Mouse (Mus musculus): ENCODE data around the gene Snx5. TPM values are rescaled to one million over a fixed set of nuclear protein-coding genes. Genes with fewer than 3 reads are reported as not detected.
A peak's percentile ranks its signal among the peaks of the same experiment; 100 is the strongest.

Gene Snx5
- polyA plus RNA-seq, 1 experiment from 2014 or later: 74.5 TPM

DNA sequence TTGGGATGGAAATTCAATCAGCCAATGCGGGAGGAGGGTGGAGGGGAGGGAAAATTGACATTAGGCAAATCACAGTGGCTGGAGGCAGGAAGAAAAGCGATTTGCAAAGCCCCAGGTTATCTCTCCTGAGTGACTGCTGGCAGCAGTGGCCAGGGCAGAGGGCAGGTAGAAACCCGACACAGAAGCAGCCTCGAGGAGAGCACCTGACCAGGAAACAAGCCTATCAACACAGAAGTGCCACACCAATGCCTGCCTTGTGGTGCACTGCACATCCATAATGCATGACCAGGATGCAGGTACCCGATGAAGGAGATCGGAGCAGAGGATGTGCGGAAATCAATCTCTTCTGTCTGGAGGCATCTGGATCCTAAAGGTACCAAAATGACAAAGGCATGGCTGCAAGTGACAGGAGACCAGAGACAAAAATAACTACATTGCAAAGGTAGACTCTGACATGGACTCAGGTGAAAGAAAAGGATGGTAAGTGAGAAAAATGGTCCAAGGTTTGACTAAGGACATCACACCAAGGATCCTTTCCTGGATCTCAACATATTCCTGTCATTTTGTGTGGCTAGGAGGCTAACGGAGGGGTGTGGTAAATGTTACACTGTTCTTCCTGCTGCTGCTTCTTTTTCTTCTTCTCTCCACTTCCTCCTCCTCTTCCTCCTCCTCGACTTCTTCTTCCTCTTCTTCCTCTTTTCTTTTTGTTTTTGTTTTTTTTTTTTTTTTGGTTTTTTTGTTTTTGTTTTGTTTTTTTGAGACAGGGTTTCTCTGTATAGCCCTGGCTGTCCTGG lies 33.7 kb downstream of the Snx5 start:
- H3K9me3 ChIP-seq (replicated peaks): no peaks in the 10 kb centered on the region
- no peak for ATAC-seq
- H3K27ac ChIP-seq: no peak overlapping the region
- H3K4me2 ChIP-seq: no peak overlapping the region
- 63% methylated on average over 9 of the region's 9 CpGs for WGBS
- H3K36me3 ChIP-seq (ENCODE audit: poor library complexity, severe bottlenecking): no peaks in the 10 kb centered on the region
- H3K9ac ChIP-seq: no peak overlapping the region
- H3K4me1 ChIP-seq: no peaks in the 10 kb centered on the region
- H3K4me3 ChIP-seq: no peak overlapping the region
- no peaks in the 10 kb centered on the region for H3K27me3 ChIP-seq

- Histone ChIP-seq H3K9me3 (replicated peaks) (no peaks in the 10 kb centered on the region), H3K27me3 (no peaks in the 10 kb centered on the region), H3K4me1 (no peaks in the 10 kb centered on the region), H3K4me2 (no peak overlapping the region), H3K27ac (no peak overlapping the region), H3K4me3 (no peak overlapping the region), H3K36me3 (ENCODE audit: poor library complexity, severe bottlenecking) (no peaks in the 10 kb centered on the region), H3K9ac (no peak overlapping the region)
- WGBS: 86% methylated on average over 3 of the region's 3 CpGs
- no peak for ATAC-seq
These were observed 34.9 kb downstream of the Snx5 start for GRCm38 (mm10) chr2:144235776-144236175.

DNA sequence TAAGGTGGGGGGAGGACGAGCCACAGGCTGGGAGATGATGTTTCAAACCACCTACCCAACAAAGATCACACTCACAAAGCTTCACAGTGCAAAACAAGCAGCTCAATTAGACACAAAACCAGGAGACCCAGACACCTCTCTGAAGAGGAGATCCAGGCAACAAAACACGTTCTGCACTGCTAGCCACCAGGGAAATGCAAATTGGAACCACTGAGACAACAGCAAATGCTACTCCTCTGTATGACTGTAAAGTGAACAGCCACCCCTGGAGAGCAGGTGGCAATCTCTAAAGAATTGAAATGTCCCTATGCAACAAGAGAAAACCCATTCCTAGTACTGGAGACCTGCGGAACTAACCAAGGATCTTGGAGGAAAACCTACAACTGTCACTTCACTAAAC lies 37.2 kb downstream of the Snx5 start:
- H3K27ac ChIP-seq: no peak overlapping the region
- no peak for ATAC-seq

DNA sequence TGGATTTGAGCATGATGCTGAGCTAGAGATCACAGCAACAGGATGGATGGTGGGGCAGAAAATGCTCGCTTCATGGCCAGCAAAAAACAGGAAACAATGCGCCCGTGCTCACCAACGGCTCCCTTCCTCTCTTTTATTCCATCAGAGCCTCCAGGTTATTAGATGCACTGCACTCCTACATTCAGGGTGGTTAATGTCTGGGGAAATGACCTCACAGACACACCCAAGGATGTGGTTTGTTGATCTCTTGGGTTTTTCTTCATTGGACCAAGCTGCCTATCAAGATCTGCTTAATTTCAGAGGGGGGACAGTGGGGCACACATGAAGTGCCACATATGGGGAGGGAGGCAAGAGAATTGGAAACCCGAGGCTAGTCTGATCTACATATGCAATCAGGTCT lies 39.6 kb downstream of the Snx5 start:
- Histone ChIP-seq H3K27me3 (no peaks in the 10 kb centered on the region), H3K4me3 (no peak overlapping the region), H3K4me1 (no peaks in the 10 kb centered on the region), H3K9ac (no peak overlapping the region), H3K9me3 (replicated peaks) (no peaks in the 10 kb centered on the region), H3K4me2 (no peak overlapping the region), H3K36me3 (ENCODE audit: poor library complexity, severe bottlenecking) (no peaks in the 10 kb centered on the region), H3K27ac (no peak overlapping the region)
- WGBS: 82% methylated on average over 5 of the region's 5 CpGs
- ATAC-seq: no peak

More for the DNA sequence above, 37.2 kb downstream of the Snx5 start:
- Histone ChIP-seq H3K4me3 (no peak overlapping the region), H3K9ac (no peak overlapping the region), H3K9me3 (replicated peaks) (no peaks in the 10 kb centered on the region), H3K4me2 (no peak overlapping the region), H3K27me3 (no peaks in the 10 kb centered on the region), H3K4me1 (no peaks in the 10 kb centered on the region), H3K36me3 (ENCODE audit: poor library complexity, severe bottlenecking) (no peaks in the 10 kb centered on the region)
- 61% methylated on average over 3 of the region's 3 CpGs for WGBS

DNA sequence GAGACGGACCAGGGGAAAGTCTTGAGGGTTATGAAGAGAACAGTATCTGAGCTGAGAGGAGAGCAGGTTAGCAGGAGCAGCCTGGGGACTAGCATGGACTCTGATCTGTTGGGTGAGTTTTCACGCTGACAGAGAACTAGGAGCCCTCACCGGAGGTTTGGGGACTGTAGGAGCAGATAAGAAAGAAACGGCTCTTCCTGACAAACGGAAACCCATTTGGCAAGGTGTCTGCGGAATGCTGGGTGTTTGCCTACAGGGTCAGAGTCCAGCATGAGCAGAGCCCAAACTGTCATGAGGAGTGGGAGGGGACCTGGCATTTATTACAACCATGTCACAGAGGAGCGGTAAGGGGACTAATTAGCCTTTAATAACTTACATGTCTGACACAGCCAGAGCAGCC lies 40.2 kb downstream of the Snx5 start:
- H3K27ac ChIP-seq: no peak overlapping the region
- 84% methylated on average over 7 of the region's 7 CpGs for WGBS

GRCm38 (mm10) chr2:144229647-144230046 lies 41.1 kb downstream of the Snx5 start:
- Histone ChIP-seq H3K36me3 (ENCODE audit: poor library complexity, severe bottlenecking) (no peaks in the 10 kb centered on the region), H3K9me3 (replicated peaks) (no peaks in the 10 kb centered on the region), H3K9ac (no peak overlapping the region), H3K27ac (no peak overlapping the region), H3K4me1 (no peaks in the 10 kb centered on the region), H3K27me3 (no peaks in the 10 kb centered on the region), H3K4me3 (no peak overlapping the region), H3K4me2 (no peak overlapping the region)
- WGBS: 91% methylated on average over 14 of the region's 14 CpGs
- no peak for ATAC-seq

More for the DNA sequence above, 40.2 kb downstream of the Snx5 start:
- Histone ChIP-seq H3K36me3 (ENCODE audit: poor library complexity, severe bottlenecking) (no peaks in the 10 kb centered on the region), H3K4me3 (no peak overlapping the region), H3K9ac (no peak overlapping the region), H3K4me2 (no peak overlapping the region), H3K27me3 (no peaks in the 10 kb centered on the region), H3K9me3 (replicated peaks) (no peaks in the 10 kb centered on the region), H3K4me1 (no peaks in the 10 kb centered on the region)
- ATAC-seq: no peak

DNA sequence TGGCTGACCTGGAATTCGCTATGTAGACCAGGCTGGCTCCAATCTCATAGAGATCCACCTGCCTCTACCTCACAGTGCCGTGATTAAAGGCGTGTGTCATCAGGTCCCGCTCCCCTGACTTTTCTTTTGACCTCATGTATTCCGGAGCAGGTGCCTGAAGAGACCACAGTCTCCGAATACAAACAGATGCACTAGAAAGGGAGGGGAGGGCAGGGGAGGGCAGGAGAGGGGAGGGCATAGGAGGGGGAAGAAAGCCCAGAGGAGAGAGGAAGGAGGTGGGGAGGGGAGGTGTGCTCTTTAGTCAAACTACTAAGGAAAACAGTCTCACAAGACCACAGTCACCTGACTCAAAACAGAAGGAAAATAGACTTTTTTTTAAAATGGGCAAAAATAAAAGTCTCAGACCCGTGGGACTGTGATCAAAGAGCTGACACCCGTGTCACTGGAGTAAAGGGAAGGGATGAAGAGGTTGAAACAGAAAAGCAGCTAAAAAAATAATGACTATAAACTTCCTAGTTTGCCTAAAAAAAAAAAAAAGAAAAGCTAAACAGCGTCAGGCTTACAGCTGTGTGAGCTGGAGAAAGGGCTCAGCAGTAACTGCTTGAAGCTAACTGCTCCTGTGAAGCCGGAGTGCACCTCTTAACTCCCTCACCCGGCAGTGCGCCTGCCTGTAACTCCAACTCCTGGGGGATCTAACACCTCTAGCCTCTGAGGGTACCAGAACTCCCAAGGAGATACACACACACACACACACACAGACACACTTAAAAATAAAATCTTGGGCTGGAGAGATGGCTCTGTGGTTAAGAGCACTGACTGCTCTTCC lies 42.0 kb downstream of the Snx5 start:
- Histone ChIP-seq H3K27ac (no peak overlapping the region), H3K27me3 (no peaks in the 10 kb centered on the region), H3K4me2 (no peak overlapping the region), H3K9me3 (replicated peaks) (no peaks in the 10 kb centered on the region), H3K9ac (no peak overlapping the region), H3K4me3 (no peak overlapping the region), H3K36me3 (ENCODE audit: poor library complexity, severe bottlenecking) (no peaks in the 10 kb centered on the region), H3K4me1 (no peaks in the 10 kb centered on the region)
- ATAC-seq: no peak
- 82% methylated on average over 12 of the region's 12 CpGs for WGBS

GRCm38 (mm10) chr2:144226906-144227586 lies 43.7 kb downstream of the Snx5 start:
- Histone ChIP-seq H3K9ac (no peak overlapping the region), H3K4me2 (no peak overlapping the region), H3K27ac (no peak overlapping the region), H3K36me3 (ENCODE audit: poor library complexity, severe bottlenecking) (no peaks in the 10 kb centered on the region), H3K9me3 (replicated peaks) (no peaks in the 10 kb centered on the region), H3K4me3 (no peak overlapping the region), H3K27me3 (no peaks in the 10 kb centered on the region), H3K4me1 (no peaks in the 10 kb centered on the region)
- WGBS: 93% methylated on average over 12 of the region's 12 CpGs
- no peak for ATAC-seq

DNA sequence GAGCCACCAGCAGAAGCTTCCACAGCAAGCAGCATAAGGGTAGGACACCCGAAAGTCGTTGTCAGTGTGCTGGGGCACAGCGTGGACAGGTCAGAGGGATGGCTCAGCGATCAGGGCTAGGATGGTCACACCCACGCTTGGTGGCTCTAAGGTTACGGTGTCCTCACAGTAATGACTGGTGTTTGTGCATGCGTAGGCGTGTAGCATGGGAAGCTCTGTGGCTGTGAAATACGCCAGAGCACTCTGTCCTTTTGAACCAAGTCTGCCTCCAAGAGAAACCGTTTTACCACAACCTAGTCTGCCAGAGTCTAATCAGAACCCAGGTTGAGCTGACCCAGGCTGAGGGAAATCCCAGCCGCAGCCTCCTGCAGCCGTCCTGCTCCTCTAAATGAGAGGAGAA lies 46.4 kb downstream of the Snx5 start:
- Histone ChIP-seq H3K4me2 (no peak overlapping the region), H3K4me3 (no peak overlapping the region), H3K4me1 (no peaks in the 10 kb centered on the region), H3K27me3 (no peaks in the 10 kb centered on the region), H3K36me3 (ENCODE audit: poor library complexity, severe bottlenecking) (no peaks in the 10 kb centered on the region), H3K27ac (no peak overlapping the region), H3K9me3 (replicated peaks) (no peaks in the 10 kb centered on the region), H3K9ac (no peak overlapping the region)
- ATAC-seq: no peak
- WGBS: 75% methylated on average over 12 of the region's 12 CpGs

- no peak overlapping the region for H3K9ac ChIP-seq
- 13% methylated on average over 9 of the region's 9 CpGs for WGBS
- peak overlapping the region; percentile 25; the same call in 1 of the 2 replicates for H3K4me2 ChIP-seq
These were observed 55.1 kb downstream of the Snx5 start for GRCm38 (mm10) chr2:144215601-144216000.

GRCm38 (mm10) chr2:144215195-144215594 lies 55.5 kb downstream of the Snx5 start:
- H3K9ac ChIP-seq: peak overlapping the region; percentile 30
- peak; percentile 39; the same call in 1 of the 2 replicates for ATAC-seq

More at GRCm38 (mm10) chr2:144215601-144216000, 55.1 kb downstream of the Snx5 start:
- H3K9me3 ChIP-seq (replicated peaks): no peaks in the 10 kb centered on the region
- 0 out of 2 replicates have a peak, but pooled peaks have one; percentile 43 for ATAC-seq
- peaks cover 13% of the 10 kb centered on the region; the same call in 1 of the 2 replicates for H3K4me1 ChIP-seq
- no peaks in the 10 kb centered on the region for H3K27me3 ChIP-seq
- peak overlapping the region; percentile 16; the same call in 1 of the 2 replicates for H3K27ac ChIP-seq
- H3K4me3 ChIP-seq: no peak overlapping the region
- H3K36me3 ChIP-seq (ENCODE audit: poor library complexity, severe bottlenecking): no peaks in the 10 kb centered on the region

More at GRCm38 (mm10) chr2:144215195-144215594, 55.5 kb downstream of the Snx5 start:
- WGBS: 3% methylated on average over 7 of the region's 7 CpGs
- peak overlapping the region; percentile 25; the same call in 1 of the 2 replicates for H3K4me2 ChIP-seq
- no peaks in the 10 kb centered on the region for H3K27me3 ChIP-seq
- H3K4me3 ChIP-seq: no peak overlapping the region
- H3K9me3 ChIP-seq (replicated peaks): no peaks in the 10 kb centered on the region
- no peaks in the 10 kb centered on the region for H3K36me3 ChIP-seq (ENCODE audit: poor library complexity, severe bottlenecking)
- peaks cover 13% of the 10 kb centered on the region; the same call in 1 of the 2 replicates for H3K4me1 ChIP-seq
- H3K27ac ChIP-seq: peak overlapping the region; percentile 16; the same call in 1 of the 2 replicates

Data from forebrain, embryonic 13.5 days (tissue).